Mouse (Mus musculus): ENCODE results near the gene Prg3.

DNA sequence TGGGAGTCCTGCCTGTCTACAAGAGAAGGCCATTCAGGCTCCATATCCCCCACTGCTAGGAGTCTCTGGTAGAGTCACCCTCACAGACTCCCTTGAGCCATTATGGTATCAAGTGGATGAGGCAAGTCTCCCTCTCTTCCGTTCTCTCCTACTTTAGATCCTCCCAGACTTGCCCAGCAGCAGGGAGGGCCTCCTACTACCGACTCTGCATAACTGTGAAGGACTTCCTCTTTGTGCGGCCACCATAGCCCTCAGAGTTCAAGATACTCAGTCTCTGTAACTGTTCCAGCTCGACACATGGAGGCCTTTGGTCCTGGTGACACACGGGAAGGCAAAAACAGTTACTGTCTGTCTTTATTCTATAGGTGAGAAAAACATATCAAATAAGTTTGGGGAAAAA, 39.3 kb downstream of the Prg3 start:
- TF ChIP-seq CTCF (IDR thresholded peaks at IDR 0.05; ENCODE audit: borderline replicate concordance, control insufficient read depth, extremely low read depth, insufficient read depth, low read length, poor library complexity) (no peak), POLR2A (IDR thresholded peaks at IDR 0.05; ENCODE audit: control insufficient read depth, extremely low read depth, insufficient read depth, low read length, poor library complexity) (no peak)

All from thymus, adult 2 months (tissue).